Mouse (Mus musculus): ENCODE results near the gene Plpp3.

GRCm38 (mm10) chr4:105271166-105271565, 114.0 kb downstream of the Plpp3 start:
- no peak for TF ChIP-seq POLR2A (IDR thresholded peaks at IDR 0.05; ENCODE audit: control insufficient read depth, extremely low read depth, insufficient read depth, low read length, poor library complexity)
- no peak for TF ChIP-seq CTCF (IDR thresholded peaks at IDR 0.05; ENCODE audit: borderline replicate concordance, control insufficient read depth, extremely low read depth, insufficient read depth, low read length, poor library complexity)

All from thymus, adult 2 months (tissue).